Mouse (Mus musculus) liver, embryonic 14.5 days (tissue): ENCODE measurements around the gene Guca2b.
A peak's percentile ranks its signal among the peaks of the same experiment; 100 is the strongest.

Source experiments
- CTCF ChIP-seq: IDR thresholded peaks from 2 replicates; pipeline ENCODE4 v1.5.1; 2016; ENCODE audit warnings: antibody characterized with exemption, low read depth, control low read depth
- EP300 ChIP-seq: IDR thresholded peaks from 2 replicates; pipeline ENCODE4 v1.6.1; 2016; ENCODE audit warnings: antibody characterized with exemption, low read depth

- TF ChIP-seq CTCF, result peak; percentile 68
- no peak for TF ChIP-seq EP300
These were observed 27.4 kb downstream of the Guca2b start for GRCm38 (mm10) chr4:119631115-119631919.
